Mouse (Mus musculus) frontal cortex, postnatal 10 days (tissue): ENCODE data around the gene Prkcb.

Experiments used
- DNase-seq, 2 experiments: peaks; one replicate each; pipeline ENCODE4 v3.0.0; 2022; ENCODE audit warnings: low spot score in 2 of 2, mixed read lengths in 1 of 2

Prkcb gene

DNA sequence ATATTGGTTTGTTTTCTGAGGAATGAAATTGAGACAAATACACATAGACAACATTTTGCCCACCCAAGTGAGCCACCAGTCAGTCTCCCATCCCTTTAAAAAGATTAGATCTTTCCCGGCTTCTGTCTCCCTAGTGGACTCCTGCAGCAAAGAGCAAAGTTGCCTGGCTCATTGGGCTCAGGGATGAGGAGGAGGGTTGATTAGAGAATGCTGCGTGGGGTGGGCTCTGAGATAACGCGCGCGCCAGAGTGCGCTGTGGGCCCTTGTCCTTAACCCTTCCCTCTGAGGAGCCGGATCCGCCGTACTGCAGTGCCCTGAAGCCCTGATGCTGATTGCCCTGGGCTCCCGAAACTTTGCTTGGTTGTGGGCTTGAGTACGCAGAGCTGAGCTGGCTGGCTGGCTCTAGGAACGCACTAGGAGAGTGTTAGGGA is 381.9 kb downstream of the Prkcb start, which contains the start of gene Cacng3:
Gene Cacng3, plus strand, starts transcription at position 51 of the 431 bp plus-strand sequence.
- no peak for DNase-seq

DNA sequence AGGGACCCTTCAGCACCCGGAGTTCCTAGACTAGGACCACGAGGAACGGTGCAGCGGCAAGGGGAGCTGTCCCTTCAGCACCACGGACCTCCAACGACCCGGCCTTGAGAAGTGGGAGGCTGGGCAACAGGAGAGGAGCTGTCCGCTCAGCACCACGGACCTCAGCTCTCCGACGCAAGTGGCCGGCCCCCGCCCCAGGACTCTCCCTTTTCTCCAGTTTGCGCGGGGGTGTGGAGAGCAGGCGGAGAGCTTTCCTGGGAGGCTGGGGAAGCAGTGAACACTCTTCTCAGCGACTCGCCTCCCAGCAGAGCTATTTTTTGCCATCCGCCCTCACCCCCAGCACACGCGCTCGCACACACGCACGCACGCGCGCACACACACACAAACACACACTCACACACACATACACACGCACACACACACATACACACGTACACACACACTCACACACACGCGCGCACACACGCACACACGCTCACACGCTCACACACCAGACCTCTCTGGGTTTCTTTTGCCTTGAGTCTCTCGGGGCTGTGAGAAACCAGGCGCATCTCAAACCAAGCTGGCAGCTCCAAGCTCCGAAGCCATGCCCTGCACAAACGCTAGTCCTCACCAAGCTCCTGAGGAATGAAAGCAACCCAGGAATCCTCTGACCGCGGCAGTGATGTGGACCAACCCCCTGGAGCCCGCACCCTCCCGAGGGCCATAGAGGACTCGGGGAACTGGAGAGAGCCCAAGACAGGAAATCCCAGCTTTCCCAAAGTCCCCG is 382.5 kb downstream of the Prkcb start:
- peak; percentile 71 to 78 for DNase-seq

DNA sequence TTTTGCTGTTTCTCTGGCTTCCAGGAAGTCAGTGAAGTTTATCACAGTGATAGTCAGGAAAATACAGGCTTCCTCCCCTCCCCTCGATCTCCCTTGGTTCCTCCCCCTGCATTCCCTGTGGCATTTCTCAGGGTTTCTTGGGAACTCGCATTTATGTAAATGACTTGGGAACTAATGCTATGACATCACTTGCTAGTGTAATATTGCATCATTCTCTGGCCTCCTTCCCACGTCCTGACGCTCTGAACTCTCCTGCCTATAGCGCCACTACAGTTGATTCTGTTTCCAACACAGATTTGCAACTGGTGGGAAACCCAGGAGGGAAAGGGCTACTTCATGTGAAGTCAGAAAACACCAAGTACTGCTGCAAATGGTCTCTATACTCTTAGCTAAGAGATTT is 384.4 kb downstream of the Prkcb start:
- peak; percentile 22 to 26 for DNase-seq

DNA sequence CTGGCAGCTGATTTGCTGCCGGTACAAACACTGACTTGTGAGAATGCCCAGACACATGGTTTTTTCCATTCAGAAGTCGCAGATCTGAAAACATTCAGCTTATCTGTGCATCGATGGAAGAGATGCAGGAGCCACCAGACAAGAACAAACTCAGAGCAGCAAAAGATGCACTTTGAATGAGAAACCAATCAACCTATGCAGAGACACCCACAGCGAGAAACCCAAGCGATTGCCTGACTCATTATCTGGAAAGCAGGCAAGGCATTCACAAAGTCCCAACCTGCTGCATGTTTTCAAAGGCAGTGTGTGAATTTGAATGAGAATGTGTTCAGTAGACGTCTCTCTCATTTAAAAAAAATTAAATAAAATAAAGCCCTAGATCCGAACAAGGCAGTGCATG is 386.7 kb downstream of the Prkcb start:
- no peak for DNase-seq
